Mouse (Mus musculus) ZHBTc4 (cell line): ENCODE results near the gene Tmem87a.

ENCODE experiments used
- DNase-seq: peaks from one replicate; pipeline ENCODE4 v3.0.0-alpha.2; 2011; ENCODE audit warnings: low read depth, low spot score

Tmem87a gene

GRCm38 (mm10) chr2:120366501-120366900 is 37.4 kb downstream of the Tmem87a start:
- DNase-seq: no peak

- DNase-seq: no peak
These were observed 43.5 kb downstream of the Tmem87a start for GRCm38 (mm10) chr2:120360425-120360824.

- peak; percentile 97 for DNase-seq
These were observed 50.9 kb downstream of the Tmem87a start, which contains the start of gene Vps39 for GRCm38 (mm10) chr2:120352682-120353646. TSS of gene Vps39 (minus strand) at chr2:120353137.

GRCm38 (mm10) chr2:120351321-120351720 is 52.6 kb downstream of the Tmem87a start:
- DNase-seq: no peak

- DNase-seq: no peak
These were observed 55.8 kb downstream of the Tmem87a start for GRCm38 (mm10) chr2:120348120-120348519.

- no peak for DNase-seq
These were observed 62.2 kb downstream of the Tmem87a start for GRCm38 (mm10) chr2:120341741-120342140.

- DNase-seq: peak; percentile 17
These were observed 66.0 kb downstream of the Tmem87a start for GRCm38 (mm10) chr2:120337886-120338285.

GRCm38 (mm10) chr2:120331575-120331974 is 72.3 kb downstream of the Tmem87a start:
- no peak for DNase-seq

- DNase-seq: no peak
These were observed 88.8 kb downstream of the Tmem87a start for GRCm38 (mm10) chr2:120315077-120315476.

GRCm38 (mm10) chr2:120314487-120314886 is 89.4 kb downstream of the Tmem87a start:
- no peak for DNase-seq

GRCm38 (mm10) chr2:120313976-120314375 is 89.9 kb downstream of the Tmem87a start, which contains the start of gene Pla2g4f:
TSS of gene Pla2g4f (minus strand) at chr2:120314165.
- peak; percentile 67 for DNase-seq

GRCm38 (mm10) chr2:120312276-120312825 is 91.6 kb downstream of the Tmem87a start:
- DNase-seq: no peak
